Mouse (Mus musculus): ENCODE results near the gene Bhlhe40.

GRCm38 (mm10) chr6:108692986-108693385 is 32.6 kb downstream of the Bhlhe40 start:
- TF ChIP-seq TAL1 (conservative IDR thresholded peaks at IDR 0.05; ENCODE audit: low read depth, low read length) (no peak), CTCF (IDR thresholded peaks at IDR 0.05; ENCODE audit: low read depth, low read length) (no peak), POLR2AphosphoS5 (IDR thresholded peaks at IDR 0.05; ENCODE audit: insufficient replicate concordance, low read depth, low read length) (no peak)

All from G1E (cell line).